Mouse (Mus musculus): ENCODE data around the gene Gpx4.

The Gpx4 gene

GRCm38 (mm10) chr10:80103032-80103431, 56.1 kb downstream of the Gpx4 start:
- DNase-seq (ENCODE audit: low spot score in 2 of 2), result no peak

- DNase-seq (ENCODE audit: low spot score in 2 of 2), result no peak
Observed at GRCm38 (mm10) chr10:80104181-80104580, 57.2 kb downstream of the Gpx4 start.

GRCm38 (mm10) chr10:80105460-80105859, 58.5 kb downstream of the Gpx4 start, which contains the start of gene Sbno2:
TSS of gene Sbno2 (minus strand) at chr10:80105571.
- no peak for DNase-seq (ENCODE audit: low spot score in 2 of 2)

GRCm38 (mm10) chr10:80105926-80106325, 59.0 kb downstream of the Gpx4 start:
- DNase-seq (ENCODE audit: low spot score in 2 of 2), result no peak

Measured in right cerebral cortex, postnatal 10 days (tissue).